Mouse (Mus musculus): ENCODE results near the gene Spen.
A peak's percentile ranks its signal among the peaks of the same experiment; 100 is the strongest.

Gene Spen

DNA sequence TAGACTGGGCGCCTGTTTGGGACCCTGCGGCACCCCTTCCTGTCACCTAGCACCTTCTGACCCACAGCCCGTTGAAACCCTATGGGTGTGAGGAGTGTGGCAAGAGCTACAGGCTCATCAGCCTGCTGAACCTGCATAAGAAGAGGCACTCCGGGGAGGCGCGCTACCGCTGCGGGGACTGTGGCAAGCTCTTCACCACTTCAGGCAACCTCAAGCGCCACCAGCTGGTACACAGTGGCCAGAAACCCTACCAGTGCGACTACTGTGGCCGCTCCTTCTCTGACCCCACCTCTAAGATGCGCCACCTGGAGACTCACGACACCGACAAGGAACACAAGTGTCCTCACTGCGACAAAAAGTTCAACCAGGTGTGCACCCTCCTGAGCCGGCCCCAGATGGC lies 73.7 kb downstream of the Spen start:
- DNase-seq (ENCODE audit: low read depth, low spot score): no peak
- Histone ChIP-seq H3K27me3 (ENCODE audit: control insufficient read depth, insufficient read depth, low read length, poor library complexity, severe bottlenecking) (no peaks in the 10 kb centered on the region), H3K36me3 (ENCODE audit: control insufficient read depth, insufficient read depth, low read length, poor library complexity, severe bottlenecking) (peaks cover 10% of the 10 kb centered on the region)

DNA sequence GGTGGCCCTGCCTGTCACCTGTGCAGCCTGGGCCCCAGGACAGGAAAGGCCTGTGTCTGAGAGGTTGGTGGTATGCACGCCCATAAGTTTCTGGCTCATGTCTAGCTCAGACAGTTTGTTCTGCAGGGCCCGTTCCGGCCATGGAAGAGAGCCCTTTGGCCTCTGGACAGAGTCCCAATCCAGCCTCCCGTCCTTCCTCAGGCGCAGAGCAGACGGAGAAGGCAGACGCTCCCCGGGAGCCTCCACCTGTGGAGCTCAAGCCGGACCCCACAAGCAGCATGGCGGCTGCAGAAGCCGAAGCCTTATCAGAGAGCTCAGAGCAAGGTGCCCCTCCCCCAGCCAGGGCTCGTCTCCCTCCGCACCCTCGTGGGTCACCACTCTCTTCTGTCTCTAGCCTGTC lies 74.9 kb downstream of the Spen start:
- Histone ChIP-seq H3K36me3 (ENCODE audit: control insufficient read depth, insufficient read depth, low read length, poor library complexity, severe bottlenecking) (peaks cover 7% of the 10 kb centered on the region), H3K27me3 (ENCODE audit: control insufficient read depth, insufficient read depth, low read length, poor library complexity, severe bottlenecking) (no peaks in the 10 kb centered on the region)
- DNase-seq (ENCODE audit: low read depth, low spot score): no peak

DNA sequence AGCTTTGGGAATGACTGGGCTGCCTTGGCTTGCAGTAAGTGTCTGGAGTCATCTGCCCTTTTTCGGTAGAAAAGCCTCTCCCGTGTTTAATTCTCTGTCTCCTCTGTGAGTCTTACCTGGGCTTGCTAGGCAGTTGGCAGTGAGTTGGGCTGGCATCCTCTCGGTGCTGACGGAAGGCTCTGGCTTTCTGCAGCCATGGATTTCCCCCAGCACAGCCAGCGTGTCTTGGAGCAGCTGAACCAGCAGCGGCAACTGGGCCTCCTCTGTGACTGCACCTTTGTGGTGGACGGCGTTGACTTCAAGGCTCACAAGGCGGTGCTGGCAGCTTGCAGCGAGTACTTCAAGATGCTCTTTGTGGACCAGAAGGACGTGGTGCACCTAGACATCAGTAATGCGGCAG lies 76.8 kb downstream of the Spen start:
- DNase-seq (ENCODE audit: low read depth, low spot score): no peak
- H3K36me3 ChIP-seq (ENCODE audit: control insufficient read depth, insufficient read depth, low read length, poor library complexity, severe bottlenecking): peaks cover 7% of the 10 kb centered on the region
- H3K27me3 ChIP-seq (ENCODE audit: control insufficient read depth, insufficient read depth, low read length, poor library complexity, severe bottlenecking): no peaks in the 10 kb centered on the region

DNA sequence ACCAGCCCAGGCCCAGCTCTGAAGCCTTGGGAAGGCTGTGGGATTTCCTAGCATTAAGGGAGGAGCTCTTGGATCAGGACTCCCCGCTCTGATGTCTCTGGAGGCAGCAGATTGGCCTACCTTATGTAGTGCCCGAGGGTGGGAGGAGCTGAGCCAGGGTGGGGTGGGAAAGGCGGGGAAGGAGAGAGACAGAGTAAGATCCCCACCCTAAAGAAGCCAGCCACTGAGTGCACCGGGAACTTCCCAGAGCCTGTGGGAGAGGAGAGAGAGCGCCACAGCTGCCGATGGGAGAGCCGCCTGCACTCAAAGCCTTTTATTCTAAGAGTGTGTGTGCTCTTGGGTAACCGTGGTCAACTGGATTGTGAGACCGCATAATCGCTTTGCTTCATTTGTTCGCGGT lies 77.3 kb downstream of the Spen start:
- Histone ChIP-seq H3K27me3 (ENCODE audit: control insufficient read depth, insufficient read depth, low read length, poor library complexity, severe bottlenecking) (no peaks in the 10 kb centered on the region), H3K36me3 (ENCODE audit: control insufficient read depth, insufficient read depth, low read length, poor library complexity, severe bottlenecking) (peaks cover 7% of the 10 kb centered on the region)

DNA sequence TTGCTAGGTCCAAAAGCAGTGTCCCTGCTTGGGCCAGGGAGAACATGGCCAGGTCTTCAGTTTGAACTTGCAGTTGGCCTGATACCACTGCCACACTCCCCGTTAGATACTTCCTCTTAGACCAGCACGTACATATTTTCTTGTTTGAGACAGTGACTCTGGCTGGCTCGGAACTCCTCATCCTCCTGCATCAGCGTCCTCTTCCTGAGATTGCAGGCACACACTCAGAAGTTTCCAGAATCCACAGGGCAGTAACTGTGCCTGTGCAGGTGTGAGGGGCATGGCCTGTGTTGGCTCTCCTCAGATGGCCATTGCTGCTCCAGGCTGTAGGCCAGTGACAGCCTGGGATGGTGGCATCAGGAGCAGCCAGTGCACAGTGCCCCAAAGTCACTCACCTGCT lies 77.9 kb downstream of the Spen start:
- Histone ChIP-seq H3K36me3 (ENCODE audit: control insufficient read depth, insufficient read depth, low read length, poor library complexity, severe bottlenecking) (peaks cover 7% of the 10 kb centered on the region), H3K27me3 (ENCODE audit: control insufficient read depth, insufficient read depth, low read length, poor library complexity, severe bottlenecking) (no peaks in the 10 kb centered on the region)
- no peak for DNase-seq (ENCODE audit: low read depth, low spot score)

More for the DNA sequence above, 77.3 kb downstream of the Spen start:
- no peak for DNase-seq (ENCODE audit: low read depth, low spot score)

DNA sequence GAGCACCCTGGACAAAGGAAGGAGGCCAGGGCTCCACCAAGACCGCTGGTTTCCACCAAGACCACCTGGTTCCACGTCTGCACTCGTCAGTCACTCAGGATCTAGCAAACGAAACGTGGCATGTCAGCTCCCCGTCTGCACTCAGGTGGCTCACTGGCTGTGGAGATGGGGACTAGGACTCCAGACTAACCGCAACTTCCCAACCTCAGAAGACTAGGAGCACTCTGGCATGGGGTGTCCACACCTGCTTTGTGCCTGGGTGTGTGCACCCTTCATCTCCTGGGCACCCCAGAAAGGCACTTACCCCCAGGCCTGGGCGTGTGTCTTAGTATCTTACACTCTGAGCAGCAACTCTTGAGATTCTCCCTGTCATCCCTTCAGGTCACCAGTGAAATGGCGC lies 78.6 kb downstream of the Spen start:
- H3K27me3 ChIP-seq (ENCODE audit: control insufficient read depth, insufficient read depth, low read length, poor library complexity, severe bottlenecking): no peaks in the 10 kb centered on the region
- peaks cover 7% of the 10 kb centered on the region for H3K36me3 ChIP-seq (ENCODE audit: control insufficient read depth, insufficient read depth, low read length, poor library complexity, severe bottlenecking)
- DNase-seq (ENCODE audit: low read depth, low spot score): no peak

DNA sequence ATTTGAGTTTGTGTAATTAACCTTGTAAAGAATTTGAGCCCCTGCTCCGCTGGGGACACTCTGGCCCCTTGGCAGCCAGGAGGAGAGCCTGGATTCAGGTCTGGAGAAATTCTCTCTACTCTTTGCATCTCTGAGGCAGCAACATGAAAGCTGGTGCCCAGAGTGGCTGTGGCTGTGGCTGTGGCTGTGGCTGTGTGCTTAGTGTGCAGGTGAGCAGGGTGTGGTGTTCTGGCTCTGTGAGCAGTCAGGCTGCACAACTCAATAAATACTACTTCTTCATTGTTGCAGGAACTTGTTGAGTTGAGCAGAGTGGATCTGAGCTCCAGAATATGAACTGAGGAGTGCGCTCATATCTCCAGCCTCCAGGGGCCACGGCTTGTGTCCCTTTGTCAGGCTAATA lies 79.5 kb downstream of the Spen start:
- no peak for DNase-seq (ENCODE audit: low read depth, low spot score)
- Histone ChIP-seq H3K36me3 (ENCODE audit: control insufficient read depth, insufficient read depth, low read length, poor library complexity, severe bottlenecking) (peaks cover 2% of the 10 kb centered on the region), H3K27me3 (ENCODE audit: control insufficient read depth, insufficient read depth, low read length, poor library complexity, severe bottlenecking) (no peaks in the 10 kb centered on the region)

DNA sequence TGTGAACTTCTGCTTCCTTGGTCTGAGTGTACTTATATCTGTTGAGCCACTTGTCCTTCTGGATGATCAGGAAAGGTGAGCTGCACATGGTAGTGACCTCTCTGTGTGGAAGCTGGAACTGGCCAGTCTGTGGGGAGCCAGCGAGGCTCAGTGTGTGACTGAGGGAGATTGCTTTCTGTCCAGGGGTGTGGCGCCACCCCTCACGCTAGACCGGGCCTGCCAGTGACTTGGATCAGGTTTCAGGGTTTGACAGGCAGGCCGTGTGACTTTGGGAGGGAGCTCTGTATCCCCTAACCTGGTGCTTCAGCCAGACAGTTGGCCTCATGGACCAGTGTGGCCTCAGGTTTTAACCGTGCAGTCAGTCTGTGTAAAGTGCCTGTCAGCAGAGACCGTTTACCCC lies 80.2 kb downstream of the Spen start:
- no peak for DNase-seq (ENCODE audit: low read depth, low spot score)

DNA sequence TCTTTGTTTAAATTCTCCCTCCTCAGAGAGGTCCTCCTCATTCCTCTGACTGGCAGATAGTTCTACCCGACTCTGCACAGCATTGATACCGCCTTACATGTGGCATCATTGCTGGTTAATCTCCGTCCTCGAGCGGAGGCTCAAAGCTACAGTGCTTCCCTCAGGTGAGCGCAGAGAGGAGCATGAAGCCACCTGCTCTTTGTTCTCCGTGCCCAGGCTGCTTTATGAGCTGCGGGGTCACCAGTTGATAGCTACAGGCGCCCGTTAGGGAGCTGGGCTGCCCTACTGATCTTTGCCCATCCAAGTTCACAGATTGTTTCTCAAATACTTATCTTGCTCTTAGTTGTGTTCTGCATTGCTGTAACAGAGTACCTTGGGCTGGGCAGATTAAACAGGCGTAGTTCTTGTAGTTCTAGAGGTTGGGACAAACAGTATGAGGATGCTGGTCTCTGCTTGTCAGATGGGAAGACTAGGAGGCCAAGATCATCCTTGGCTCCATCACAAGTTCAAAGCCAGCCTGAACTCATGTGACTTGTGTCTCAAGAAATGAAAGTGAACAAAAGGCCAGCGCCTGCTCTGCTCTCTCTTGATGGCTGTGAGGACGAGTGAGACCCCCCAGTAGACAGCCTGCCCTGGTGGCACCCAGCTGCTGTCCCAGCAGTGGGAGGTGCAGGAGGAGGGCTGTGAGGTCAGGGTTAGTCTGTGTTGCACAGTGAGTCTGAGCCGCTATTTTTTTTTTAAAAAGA lies 82.0 kb downstream of the Spen start:
- no peak for DNase-seq (ENCODE audit: low read depth, low spot score)

More for the DNA sequence above, 80.2 kb downstream of the Spen start:
- H3K27me3 ChIP-seq (ENCODE audit: control insufficient read depth, insufficient read depth, low read length, poor library complexity, severe bottlenecking): no peaks in the 10 kb centered on the region
- peaks cover 2% of the 10 kb centered on the region for H3K36me3 ChIP-seq (ENCODE audit: control insufficient read depth, insufficient read depth, low read length, poor library complexity, severe bottlenecking)

DNA sequence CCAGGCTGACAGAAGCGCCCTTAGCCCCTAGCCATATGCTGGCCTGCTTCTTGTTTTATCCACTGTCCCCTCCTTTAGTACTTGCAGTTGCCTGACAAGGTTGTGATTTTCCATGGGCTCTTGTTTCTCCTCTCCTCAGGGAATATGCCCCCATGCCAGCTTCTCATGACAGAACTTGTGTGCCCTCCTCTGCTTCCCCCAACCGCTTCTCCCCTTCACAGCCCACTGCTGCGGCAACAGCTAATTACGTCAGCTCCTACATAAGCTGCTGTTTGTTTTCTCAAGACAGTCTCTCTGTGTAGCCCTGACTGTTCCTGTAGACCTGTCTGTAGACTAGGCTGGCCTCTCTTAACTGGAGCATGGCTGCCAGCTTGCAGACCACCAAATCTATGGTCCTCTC lies 82.9 kb downstream of the Spen start:
- H3K27me3 ChIP-seq (ENCODE audit: control insufficient read depth, insufficient read depth, low read length, poor library complexity, severe bottlenecking): no peaks in the 10 kb centered on the region
- DNase-seq (ENCODE audit: low read depth, low spot score): no peak
- H3K36me3 ChIP-seq (ENCODE audit: control insufficient read depth, insufficient read depth, low read length, poor library complexity, severe bottlenecking): no peaks in the 10 kb centered on the region

More for the DNA sequence above, 82.0 kb downstream of the Spen start:
- Histone ChIP-seq H3K27me3 (ENCODE audit: control insufficient read depth, insufficient read depth, low read length, poor library complexity, severe bottlenecking) (no peaks in the 10 kb centered on the region), H3K36me3 (ENCODE audit: control insufficient read depth, insufficient read depth, low read length, poor library complexity, severe bottlenecking) (no peaks in the 10 kb centered on the region)

DNA sequence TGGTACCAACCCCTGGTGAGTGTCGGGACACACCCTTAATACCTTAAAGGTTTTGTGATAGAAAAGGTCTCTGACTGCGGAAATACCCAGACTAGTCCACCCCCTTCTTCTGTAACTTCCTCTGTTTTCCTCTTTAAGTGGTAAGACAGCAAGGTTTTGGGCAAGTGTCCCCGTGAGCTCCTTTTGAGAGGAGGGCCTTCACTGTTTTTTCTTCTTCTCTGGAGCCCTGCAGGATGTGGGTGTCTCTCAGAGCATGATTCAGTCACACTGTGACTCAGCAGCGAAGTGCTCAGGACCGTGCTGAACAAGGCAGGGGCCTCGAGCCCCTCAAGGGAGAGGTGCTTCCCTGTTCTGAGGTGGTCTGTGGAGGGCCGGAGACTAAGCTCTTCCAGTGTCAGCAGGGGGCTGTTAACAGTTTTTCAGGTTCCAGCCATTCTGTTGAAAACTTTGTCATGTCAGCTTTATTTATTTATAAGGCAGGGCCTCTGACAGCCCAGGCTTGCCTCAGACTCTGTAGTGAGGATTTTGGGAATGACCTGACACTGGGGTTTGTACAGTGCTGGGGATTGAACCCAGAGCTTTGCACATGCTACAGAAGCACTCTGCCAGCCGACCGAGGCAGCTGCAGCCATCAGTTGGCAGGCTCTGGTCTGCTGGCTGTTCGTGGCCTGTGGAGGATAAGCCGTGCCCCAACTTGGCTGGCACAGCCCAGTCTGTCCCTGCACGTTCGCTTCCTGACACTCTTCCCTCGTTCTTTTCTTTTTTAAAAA lies 83.6 kb downstream of the Spen start:
- H3K36me3 ChIP-seq (ENCODE audit: control insufficient read depth, insufficient read depth, low read length, poor library complexity, severe bottlenecking): no peaks in the 10 kb centered on the region
- DNase-seq (ENCODE audit: low read depth, low spot score): no peak
- no peaks in the 10 kb centered on the region for H3K27me3 ChIP-seq (ENCODE audit: control insufficient read depth, insufficient read depth, low read length, poor library complexity, severe bottlenecking)

DNA sequence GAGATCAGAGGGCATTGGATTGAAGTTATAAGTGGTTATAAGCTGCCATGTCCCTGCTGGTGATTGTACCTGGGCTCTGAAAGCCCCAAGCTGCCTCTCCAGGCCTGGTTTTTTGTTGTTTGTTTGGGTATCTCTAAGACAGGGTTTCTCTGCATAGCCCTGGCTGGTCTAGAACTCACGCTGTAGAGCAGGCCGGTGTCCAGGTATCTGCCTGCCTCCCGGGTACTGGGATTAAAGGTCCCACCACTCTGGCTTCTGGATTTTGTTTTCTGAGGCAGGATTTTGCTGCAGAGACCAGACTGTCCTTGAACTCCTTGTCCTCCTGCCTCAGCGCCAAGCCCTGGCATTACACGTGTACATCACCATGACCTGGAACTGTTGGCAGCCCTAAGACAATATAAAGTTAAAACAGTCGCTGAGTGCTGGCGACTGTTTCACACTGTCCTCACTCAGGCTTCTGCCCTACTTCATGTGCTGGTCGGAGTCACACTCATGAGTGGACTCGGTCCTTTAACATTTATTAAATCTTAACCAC lies 86.4 kb downstream of the Spen start:
- H3K27me3 ChIP-seq (ENCODE audit: control insufficient read depth, insufficient read depth, low read length, poor library complexity, severe bottlenecking): no peaks in the 10 kb centered on the region
- DNase-seq (ENCODE audit: low read depth, low spot score): no peak
- H3K36me3 ChIP-seq (ENCODE audit: control insufficient read depth, insufficient read depth, low read length, poor library complexity, severe bottlenecking): no peaks in the 10 kb centered on the region; the same call in 1 of the 2 replicates

DNA sequence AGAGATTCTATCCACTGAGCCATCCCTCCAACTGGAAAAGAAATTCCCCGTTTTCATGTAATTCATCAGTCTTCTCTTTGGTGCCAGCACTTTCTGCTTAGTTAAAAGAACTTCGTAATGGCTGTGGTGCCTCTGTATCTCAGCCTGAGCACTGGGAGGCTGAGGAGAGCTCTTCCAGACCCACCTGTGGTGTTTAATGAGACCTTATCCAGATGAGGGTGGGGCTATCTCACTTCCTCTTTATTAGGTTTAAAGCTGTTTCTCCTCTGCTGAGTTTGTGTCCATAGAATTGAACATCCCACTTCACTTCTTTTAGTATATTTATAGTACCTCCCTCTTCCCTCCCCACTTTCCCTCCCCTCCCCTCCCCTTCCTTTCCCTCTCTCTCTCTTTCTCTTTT lies 87.1 kb downstream of the Spen start:
- Histone ChIP-seq H3K36me3 (ENCODE audit: control insufficient read depth, insufficient read depth, low read length, poor library complexity, severe bottlenecking) (no peaks in the 10 kb centered on the region; the same call in 1 of the 2 replicates), H3K27me3 (ENCODE audit: control insufficient read depth, insufficient read depth, low read length, poor library complexity, severe bottlenecking) (no peaks in the 10 kb centered on the region)
- DNase-seq (ENCODE audit: low read depth, low spot score): peak; percentile 20

DNA sequence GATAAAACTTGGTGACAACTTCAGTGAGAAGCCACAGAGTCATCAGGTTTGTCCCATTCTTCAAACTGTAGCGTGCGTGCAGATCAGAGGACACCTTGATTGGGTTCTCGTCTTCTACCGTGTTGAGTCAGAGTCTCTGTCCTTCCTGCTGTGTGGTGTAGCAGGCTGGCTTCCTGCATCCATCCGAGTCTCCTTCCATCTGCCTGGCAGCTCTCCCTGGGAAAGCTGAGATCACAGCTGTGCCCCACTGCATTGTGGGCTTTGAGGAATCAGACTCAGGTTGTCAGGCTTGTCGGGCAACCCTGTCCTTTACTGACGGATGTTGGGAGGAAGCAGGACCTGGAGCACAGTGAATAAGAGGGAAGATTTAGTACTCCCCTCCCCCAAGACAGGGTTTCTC lies 92.2 kb downstream of the Spen start:
- DNase-seq (ENCODE audit: low read depth, low spot score): no peak
- Histone ChIP-seq H3K36me3 (ENCODE audit: control insufficient read depth, insufficient read depth, low read length, poor library complexity, severe bottlenecking) (no peaks in the 10 kb centered on the region; the same call in 1 of the 2 replicates), H3K27me3 (ENCODE audit: control insufficient read depth, insufficient read depth, low read length, poor library complexity, severe bottlenecking) (no peaks in the 10 kb centered on the region; the same call in 1 of the 2 replicates)

DNA sequence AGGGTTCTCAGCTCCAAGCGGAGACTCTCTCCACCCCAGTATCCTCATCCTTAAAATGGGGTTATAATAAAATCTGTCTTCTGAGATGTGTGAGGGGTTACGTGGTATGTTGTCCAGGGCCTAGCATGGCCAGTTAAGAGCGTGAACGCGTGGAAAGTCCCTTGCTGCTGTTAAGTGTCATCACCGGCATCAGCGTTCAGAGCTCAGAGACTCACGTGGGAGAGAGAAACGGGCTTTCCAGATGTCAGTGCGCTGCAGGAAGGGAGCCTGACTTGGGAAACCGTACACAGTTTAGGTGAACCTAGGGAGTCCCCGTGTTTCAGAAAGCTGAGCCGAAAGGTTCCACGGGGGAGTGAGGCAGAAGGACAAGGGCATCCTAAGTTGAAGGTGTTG lies 93.1 kb downstream of the Spen start:
- peak; percentile 41 for DNase-seq (ENCODE audit: low read depth, low spot score)
- Histone ChIP-seq H3K27me3 (ENCODE audit: control insufficient read depth, insufficient read depth, low read length, poor library complexity, severe bottlenecking) (no peaks in the 10 kb centered on the region; the same call in 1 of the 2 replicates), H3K36me3 (ENCODE audit: control insufficient read depth, insufficient read depth, low read length, poor library complexity, severe bottlenecking) (no peaks in the 10 kb centered on the region; the same call in 1 of the 2 replicates)

Measured in splenic B cell, adult 2 months (primary cell).